Mouse (Mus musculus) spleen, adult 12 weeks (tissue): ENCODE data around the gene Tas2r131.
"Not testable (repeated sequence)": the region's sequence is repeated elsewhere in the genome, so short reads cannot be mapped to it uniquely, and the experiment has no call there.

Experiments
- DNase-seq: peaks from one replicate; pipeline ENCODE4 v3.0.0; 2022; ENCODE audit warnings: low spot score

Tas2r131 gene

GRCm38 (mm10) chr6:132957819-132958218 lies at the start of gene Tas2r131:
Gene Tas2r131, minus strand, starts transcription at chr6:132957919.
- no peak for DNase-seq

DNA sequence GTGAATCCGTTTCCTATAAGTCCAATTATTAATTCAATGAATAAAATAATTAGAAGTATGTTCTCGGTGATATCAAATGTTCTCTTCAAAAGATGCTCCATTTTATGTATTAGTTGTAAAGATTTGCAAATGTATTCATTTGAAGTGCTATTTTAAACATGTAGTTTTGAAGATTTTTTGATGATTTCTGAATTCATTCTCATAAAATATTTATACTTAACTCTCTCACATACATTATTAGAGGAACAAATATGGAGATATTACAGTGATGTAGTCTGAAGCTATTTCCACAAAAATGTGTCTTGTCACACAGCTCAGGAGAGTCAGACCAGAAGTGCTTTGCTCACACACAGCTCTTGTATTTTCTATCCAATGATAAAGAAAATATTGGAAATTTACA lies 23.1 kb upstream of the Tas2r131 start, which contains the start of gene Tas2r109:
Gene Tas2r109, minus strand, starts transcription at position 101 of the 400 bp plus-strand sequence.
- no peak for DNase-seq

GRCm38 (mm10) chr6:132950802-132951201 lies 6.9 kb downstream of the Tas2r131 start, which contains the start of gene Tas2r129:
Gene Tas2r129, plus strand, starts transcription at chr6:132951102.
- DNase-seq = no peak

- not testable (repeated sequence) for DNase-seq
These were observed 16.3 kb downstream of the Tas2r131 start for GRCm38 (mm10) chr6:132941376-132941775.

DNA sequence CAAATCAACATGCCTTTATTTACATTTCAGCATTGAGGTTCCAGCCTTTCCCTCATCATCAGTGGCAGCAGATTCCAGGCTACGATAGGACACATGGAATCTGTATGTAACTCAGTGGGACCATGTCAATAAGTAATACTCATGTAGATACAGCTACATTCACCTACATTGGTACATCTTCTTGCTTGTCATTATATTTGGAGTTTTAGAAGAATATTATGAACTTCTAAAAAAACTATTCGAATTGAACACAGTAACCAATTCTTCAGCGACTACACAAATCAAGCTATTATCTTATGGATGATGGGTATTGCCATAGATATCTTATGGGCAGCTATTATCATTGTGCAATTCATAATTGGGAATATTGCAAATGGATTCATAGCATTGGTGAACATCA lies 48.4 kb downstream of the Tas2r131 start, which contains the start of gene Tas2r125:
Gene Tas2r125, plus strand, starts transcription at position 301 of the 400 bp plus-strand sequence.
- no peak for DNase-seq
